Mouse (Mus musculus) macrophage (primary cell): ENCODE measurements around the gene Wipf1. TPM values are rescaled to one million over a fixed set of nuclear protein-coding genes. Genes with fewer than 3 reads are reported as not detected.

Experiments used
- H3K27ac ChIP-seq: fragments of 350-480 bp; formaldehyde crosslinking; 2 replicates; pipeline ENCODE4 v1.9.0; 2021
- H3K36me3 ChIP-seq: fragments of 350-480 bp; formaldehyde crosslinking; 2 replicates; pipeline ENCODE4 v1.9.0; 2021; ENCODE audit errors: inconsistent target
- H3K4me3 ChIP-seq: fragments of 350-480 bp; formaldehyde crosslinking; 2 replicates; pipeline ENCODE4 v1.9.0; 2021; ENCODE audit errors: inconsistent target
- H3K79me2 ChIP-seq: fragments of 350-480 bp; formaldehyde crosslinking; 2 replicates; pipeline ENCODE4 v1.9.0; 2021; ENCODE audit errors: inconsistent target
- WGBS: methylation state at CpG from one replicate; pipeline ENCODE4 v1.1.7; 2026; ENCODE audit warnings: inconsistent platforms; ENCODE audit not compliant: missing documents; 5-methylcytosine and 5-hydroxymethylcytosine counted together
- polyA plus RNA-seq: library from polyadenylated mRNA; stranded (reverse); fragments of 250-400 nt; gene quantifications from 3 replicates; pipeline ENCODE4 v1.2.4, GENCODE M21; 2018; ENCODE audit warnings: inconsistent platforms

The Wipf1 gene
- polyA plus RNA-seq, 1 experiment from 2014 or later: 121 TPM

GRCm38 (mm10) chr2:73435847-73436246 is 93.7 kb downstream of the Wipf1 start:
- no peak overlapping the region for H3K4me3 ChIP-seq
- 100% methylated on average over 2 of the region's 2 CpGs for WGBS
- H3K36me3 ChIP-seq: peaks cover 95% of the 10 kb centered on the region
- no peak overlapping the region for H3K27ac ChIP-seq
- H3K79me2 ChIP-seq: peaks cover 11% of the 10 kb centered on the region; the same call in 1 of the 2 replicates

GRCm38 (mm10) chr2:73431959-73432396 is 97.6 kb downstream of the Wipf1 start:
- Histone ChIP-seq H3K36me3 (peaks cover 57% of the 10 kb centered on the region), H3K27ac (no peak overlapping the region), H3K79me2 (no peaks in the 10 kb centered on the region), H3K4me3 (no peak overlapping the region)
- 90% methylated on average over 14 of the region's 14 CpGs for WGBS

GRCm38 (mm10) chr2:73428803-73429468 is 100.6 kb downstream of the Wipf1 start:
- no peaks in the 10 kb centered on the region for H3K79me2 ChIP-seq
- no peak overlapping the region for H3K27ac ChIP-seq
- H3K4me3 ChIP-seq: no peak overlapping the region
- 70% methylated on average over 21 of the region's 21 CpGs for WGBS
- peaks cover 28% of the 10 kb centered on the region for H3K36me3 ChIP-seq

- Histone ChIP-seq H3K79me2 (no peaks in the 10 kb centered on the region), H3K4me3 (no peak overlapping the region), H3K36me3 (peaks cover 14% of the 10 kb centered on the region), H3K27ac (no peak overlapping the region)
- WGBS: 23% methylated on average over 1 of the region's 1 CpGs
These were observed 102.2 kb downstream of the Wipf1 start for GRCm38 (mm10) chr2:73427293-73427692.

- H3K79me2 ChIP-seq: no peaks in the 10 kb centered on the region
- H3K4me3 ChIP-seq: no peak overlapping the region
- WGBS: 90% methylated on average over 14 of the region's 14 CpGs
- H3K27ac ChIP-seq: no peak overlapping the region
- H3K36me3 ChIP-seq: no peaks in the 10 kb centered on the region
These were observed 103.7 kb downstream of the Wipf1 start for GRCm38 (mm10) chr2:73425822-73426221.

GRCm38 (mm10) chr2:73419730-73420129 is 109.8 kb downstream of the Wipf1 start:
- Histone ChIP-seq H3K36me3 (no peaks in the 10 kb centered on the region), H3K27ac (no peak overlapping the region), H3K79me2 (no peaks in the 10 kb centered on the region), H3K4me3 (no peak overlapping the region)
- 74% methylated on average over 7 of the region's 7 CpGs for WGBS

- no peaks in the 10 kb centered on the region for H3K36me3 ChIP-seq
- no peak overlapping the region for H3K4me3 ChIP-seq
- no peak overlapping the region for H3K27ac ChIP-seq
- H3K79me2 ChIP-seq: no peaks in the 10 kb centered on the region
- WGBS: 40% methylated on average over 2 of the region's 4 CpGs
These were observed 110.2 kb downstream of the Wipf1 start for GRCm38 (mm10) chr2:73419285-73419684.

GRCm38 (mm10) chr2:73415892-73416291 is 113.6 kb downstream of the Wipf1 start:
- WGBS: 68% methylated on average over 5 of the region's 5 CpGs
- Histone ChIP-seq H3K4me3 (no peak overlapping the region), H3K27ac (no peak overlapping the region), H3K36me3 (no peaks in the 10 kb centered on the region), H3K79me2 (no peaks in the 10 kb centered on the region)

- no peaks in the 10 kb centered on the region for H3K79me2 ChIP-seq
- no peaks in the 10 kb centered on the region for H3K36me3 ChIP-seq
- 96% methylated on average over 8 of the region's 8 CpGs for WGBS
- no peak overlapping the region for H3K27ac ChIP-seq
- no peak overlapping the region for H3K4me3 ChIP-seq
These were observed 119.5 kb downstream of the Wipf1 start for GRCm38 (mm10) chr2:73410076-73410475.

GRCm38 (mm10) chr2:73407662-73408061 is 121.9 kb downstream of the Wipf1 start:
- Histone ChIP-seq H3K79me2 (no peaks in the 10 kb centered on the region), H3K4me3 (no peak overlapping the region), H3K27ac (no peak overlapping the region), H3K36me3 (no peaks in the 10 kb centered on the region)
- WGBS: 86% methylated on average over 4 of the region's 4 CpGs

GRCm38 (mm10) chr2:73406336-73406915 is 123.1 kb downstream of the Wipf1 start:
- 94% methylated on average over 9 of the region's 9 CpGs for WGBS
- Histone ChIP-seq H3K79me2 (no peaks in the 10 kb centered on the region), H3K27ac (no peak overlapping the region), H3K4me3 (no peak overlapping the region), H3K36me3 (no peaks in the 10 kb centered on the region)

- WGBS: 84% methylated on average over 5 of the region's 7 CpGs
- H3K36me3 ChIP-seq: no peaks in the 10 kb centered on the region
- H3K27ac ChIP-seq: no peak overlapping the region
- H3K79me2 ChIP-seq: no peaks in the 10 kb centered on the region
- no peak overlapping the region for H3K4me3 ChIP-seq
These were observed 124.6 kb downstream of the Wipf1 start for GRCm38 (mm10) chr2:73404980-73405379.

- 79% methylated on average over 9 of the region's 9 CpGs for WGBS
These were observed 125.1 kb downstream of the Wipf1 start for GRCm38 (mm10) chr2:73404442-73404841.

GRCm38 (mm10) chr2:73403385-73404013 is 126.0 kb downstream of the Wipf1 start:
- H3K4me3 ChIP-seq: no peak overlapping the region

More at GRCm38 (mm10) chr2:73404442-73404841, 125.1 kb downstream of the Wipf1 start:
- H3K79me2 ChIP-seq: no peaks in the 10 kb centered on the region
- H3K27ac ChIP-seq: no peak overlapping the region
- H3K36me3 ChIP-seq: no peaks in the 10 kb centered on the region
- H3K4me3 ChIP-seq: no peak overlapping the region

GRCm38 (mm10) chr2:73401689-73402088 is 127.8 kb downstream of the Wipf1 start:
- Histone ChIP-seq H3K79me2 (no peaks in the 10 kb centered on the region), H3K4me3 (no peak overlapping the region), H3K36me3 (no peaks in the 10 kb centered on the region), H3K27ac (no peak overlapping the region)
- 20% methylated on average over 1 of the region's 1 CpGs for WGBS

More at GRCm38 (mm10) chr2:73403385-73404013, 126.0 kb downstream of the Wipf1 start:
- Histone ChIP-seq H3K27ac (no peak overlapping the region), H3K79me2 (no peaks in the 10 kb centered on the region), H3K36me3 (no peaks in the 10 kb centered on the region)
- 74% methylated on average over 13 of the region's 15 CpGs for WGBS
